Mouse (Mus musculus) thymus, postnatal 25 days (tissue): ENCODE measurements at regions not wholly inside any gene's neighbourhood (a gene's known extent, or its start where the extent isn't known, plus 50 kb on each side); places are given as distances from the start of the nearest gene placed in this dataset.

Experiments used
- DNase-seq: peaks from one replicate; pipeline ENCODE4 v3.0.0; 2022

DNA sequence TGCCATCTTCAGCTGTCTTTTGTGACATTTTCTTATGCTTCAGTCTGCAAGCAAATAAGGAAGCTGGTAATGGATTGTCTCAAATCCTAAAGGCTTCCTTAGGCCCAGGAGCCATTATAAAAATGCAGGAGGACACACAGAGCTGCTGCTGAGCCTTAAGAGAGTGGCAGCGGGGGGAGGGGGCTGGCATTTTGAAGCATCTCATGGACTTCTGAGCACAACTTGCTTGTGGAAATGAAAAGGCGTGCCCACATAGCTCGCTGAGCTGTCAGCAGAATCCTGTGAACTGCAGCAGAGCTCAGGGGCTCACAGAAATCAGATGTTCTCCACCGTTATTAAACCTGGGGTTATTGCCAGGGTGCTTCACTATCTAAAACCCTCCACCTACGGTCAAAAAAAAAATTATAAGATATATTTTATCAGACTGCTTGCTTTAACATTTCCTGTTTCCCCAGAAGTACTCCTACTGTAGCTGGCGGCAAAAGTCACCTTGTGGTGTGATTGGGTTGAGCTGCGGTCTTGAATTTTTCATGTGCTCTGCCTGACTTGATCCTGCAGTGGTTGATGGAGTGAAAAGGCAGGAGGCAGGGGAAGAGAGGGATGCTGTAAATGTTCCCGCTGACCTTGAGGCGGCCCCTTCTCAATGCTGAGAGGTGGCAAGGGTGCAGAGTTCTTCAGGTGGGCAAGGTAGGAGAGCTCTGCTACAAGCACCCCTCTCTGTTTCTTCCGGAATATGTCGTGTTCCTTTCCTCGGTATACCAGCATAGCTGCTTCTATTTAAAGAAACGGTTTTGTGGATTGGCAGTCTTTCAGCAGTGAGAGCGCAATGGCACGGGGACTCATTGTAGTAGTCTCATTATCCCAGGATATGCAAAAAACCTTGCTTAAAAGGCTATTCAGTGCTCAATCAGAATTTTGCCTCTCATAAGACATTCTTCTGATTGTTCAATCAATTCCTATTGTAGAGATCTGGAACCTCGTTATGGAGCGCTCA lies 71.4 kb upstream of the Krr1 start:
- DNase-seq: no peak

- DNase-seq: no peak
Measured at GRCm38 (mm10) chr10:111903956-111904355, 68.5 kb upstream of the Krr1 start.

DNA sequence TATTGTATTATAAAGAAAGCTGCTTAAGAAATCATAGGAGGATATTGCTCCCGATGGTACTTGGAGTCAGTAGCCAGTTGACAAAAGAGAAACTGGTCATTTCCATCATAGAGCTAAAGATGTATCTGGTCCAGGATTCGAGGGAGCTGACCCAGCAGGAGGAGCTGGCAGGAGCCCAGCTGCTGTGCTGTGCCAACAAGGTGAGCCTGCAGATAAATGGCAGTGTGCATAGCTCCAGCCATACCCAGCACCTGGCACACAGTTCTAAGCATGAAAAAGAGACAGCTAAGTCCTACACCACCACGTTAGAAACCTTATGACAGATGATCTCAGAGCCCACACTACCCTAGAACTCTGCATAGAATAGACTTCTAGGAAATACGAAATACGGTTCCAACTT lies 64.6 kb upstream of the Krr1 start:
- no peak for DNase-seq

- DNase-seq: no peak
Measured at GRCm38 (mm10) chr10:111912561-111912960, 59.9 kb upstream of the Krr1 start.

- DNase-seq: no peak
Measured at GRCm38 (mm10) chr10:111913066-111913785, 59.2 kb upstream of the Krr1 start.

DNA sequence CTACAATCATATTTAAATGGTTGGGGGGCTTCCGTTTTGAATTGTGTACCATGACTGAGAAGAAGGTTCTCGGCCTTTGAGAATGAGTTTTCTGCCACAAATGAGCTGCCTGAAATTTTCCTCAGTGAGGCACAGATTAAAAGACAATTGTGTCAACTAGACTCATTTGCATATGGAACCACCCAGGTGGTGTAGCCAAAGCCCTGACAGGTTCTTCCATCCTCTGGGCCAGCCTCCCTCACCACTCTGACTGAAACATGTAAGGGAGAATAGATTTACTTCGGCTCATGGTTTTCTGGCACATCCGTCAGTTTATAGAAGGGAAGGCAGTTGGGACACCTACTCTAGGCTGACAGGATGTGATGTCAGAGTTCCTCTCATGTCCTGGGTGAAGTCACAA lies 58.2 kb upstream of the Krr1 start:
- DNase-seq: no peak

GRCm38 (mm10) chr10:111918071-111918507 lies 54.4 kb upstream of the Krr1 start:
- no peak for DNase-seq

DNA sequence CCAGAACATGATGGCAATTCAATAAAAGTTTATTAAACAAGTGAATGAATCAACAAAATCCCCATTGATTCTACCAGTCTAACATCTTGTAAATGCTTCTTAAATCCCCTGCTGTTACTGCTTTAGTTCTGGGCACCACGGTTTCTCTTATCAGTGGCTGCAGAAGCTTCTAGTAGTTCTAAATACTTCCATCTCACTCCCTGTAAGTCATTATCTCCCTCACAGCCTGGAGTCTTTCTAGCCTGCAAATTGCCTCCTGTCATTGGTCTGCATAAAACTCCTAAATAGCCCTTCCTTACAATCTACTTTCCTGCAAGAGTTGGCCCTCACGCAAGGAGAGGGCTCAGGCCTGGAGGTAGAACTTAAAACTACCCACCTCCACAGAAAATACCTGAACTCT lies 53.0 kb upstream of the Krr1 start:
- DNase-seq: no peak

- no peak for DNase-seq
Measured at GRCm38 (mm10) chr10:111921492-111921891, 51.0 kb upstream of the Krr1 start.
